In genomic region chr13:55443799-55444285, GRCm38 (mm10) we compare ENCODE assay signal across 8 mouse cellular contexts. TPM values are rescaled to one million over a fixed set of nuclear protein-coding genes. Genes with fewer than 3 reads are reported as not detected.
DNase-seq lines count a peak whose midpoint lies in the region; ATAC-seq and TF ChIP-seq lines count a peak whose summit lies in the region.

No protein-coding gene starts in this region.

- no peak for TF ChIP-seq POLR2A in cerebellum, adult 2 months (IDR thresholded peaks at IDR 0.05; ENCODE audit: borderline replicate concordance, insufficient read depth, low read length)

- H3K4me3 ChIP-seq in cerebellum, adult 2 months (replicated peaks; ENCODE audit: insufficient read depth, low read depth, low read length): peak overlapping the region; percentile 76
- peak overlapping the region; percentile 79 to 80; a peak in 3 of 4 replicates for H3K4me3 ChIP-seq in liver, embryonic 14.5 days (ENCODE audit: insufficient read depth in 1 of 2, low read depth in 2 of 2, low read length in 2 of 2)

- WGBS in cerebellum, adult 2 months: 35% methylated on average over 9 of the region's 9 CpGs
- whole genome bisulfite sequencing in liver, embryonic 14.5 days (ENCODE audit: insufficient replicate concordance): 32% methylated on average over 9 of the region's 9 CpGs

- no peaks in the 10 kb centered on the region for H3K9me3 ChIP-seq in liver, embryonic 14.5 days (ENCODE audit: control insufficient read depth, low read length)

- H3K4me2 ChIP-seq in liver, embryonic 14.5 days (ENCODE audit: low read depth): peak overlapping the region; percentile 85

- no peak overlapping the region; the same call in 1 of the 2 replicates for H3K27ac ChIP-seq in cerebellum, adult 2 months (ENCODE audit: insufficient read depth, low read length)
- H3K27ac ChIP-seq in liver, embryonic 14.5 days: no peak overlapping the region

- TF ChIP-seq EP300 in liver, embryonic 14.5 days (IDR thresholded peaks at IDR 0.05; ENCODE audit: low read depth): no peak

- DNase-seq in cerebellum, adult 2 months: no peak
- DNase-seq in cerebellum, adult 9-11 months: no peak
- peak; percentile 45 for DNase-seq in thymus, postnatal 0 days (ENCODE audit: low spot score)
- no peak for DNase-seq in thymus, adult 18-20 months
- no peak for DNase-seq in liver, embryonic 14.5 days (ENCODE audit: low read depth in 3 of 3, low spot score in 3 of 3)
- no peak for DNase-seq in gastrocnemius, postnatal 10 days
- no peak for DNase-seq in embryo, embryonic 10.5 days (ENCODE audit: low spot score)
- DNase-seq in right cerebral cortex, adult 18-20 months: no peak

- no peak for ATAC-seq in liver, embryonic 14.5 days (ENCODE audit: insufficient read depth)

- no peaks in the 10 kb centered on the region for H3K4me1 ChIP-seq in cerebellum, adult 2 months (ENCODE audit: control insufficient read depth, insufficient read depth, low read length)
- peaks cover 20 to 34% of the 10 kb centered on the region in 2 experiments for H3K4me1 ChIP-seq in liver, embryonic 14.5 days (replicated peaks; ENCODE audit: control insufficient read depth in 2 of 2, insufficient read depth in 2 of 2, low read length in 1 of 2)

- no peak for TF ChIP-seq CTCF in cerebellum, adult 2 months (IDR thresholded peaks at IDR 0.05; ENCODE audit: borderline replicate concordance, insufficient read depth, low read depth, low read length)
- no peak for TF ChIP-seq CTCF in liver, embryonic 14.5 days (IDR thresholded peaks at IDR 0.05; ENCODE audit: low read depth)

- peak overlapping the region; percentile 35; the same call in 1 of the 2 replicates for H3K9ac ChIP-seq in liver, embryonic 14.5 days (replicated peaks)

- H3K27me3 ChIP-seq in cerebellum, adult 2 months (ENCODE audit: control insufficient read depth, insufficient read depth, low read length): no peaks in the 10 kb centered on the region
- H3K27me3 ChIP-seq in liver, embryonic 14.5 days (ENCODE audit: control insufficient read depth, insufficient read depth, low read length): no peaks in the 10 kb centered on the region

- H3K36me3 ChIP-seq in liver, embryonic 14.5 days (replicated peaks; ENCODE audit: control insufficient read depth, insufficient read depth, low read depth): no peaks in the 10 kb centered on the region

RNA-seq across cellular contexts. Expression of gene Grk6, which starts 1.0 kb away (rescaled TPM):
- polyA plus RNA-seq in cerebellum, adult 2 months (2012; rRNA removed): 52.7 and 53.9 TPM in 2 replicates
- polyA plus RNA-seq in thymus, postnatal 0 days (2015; fragmentation: Nextera tagmentation; extraction: Ambion mirVana): 76.9 and 87.8 TPM in 2 replicates
- polyA plus RNA-seq in liver, embryonic 14.5 days (2012; rRNA removed): 21.0 and 26.1 TPM in 2 replicates
- 22.6 and 25.7 TPM in 2 replicates for polyA plus RNA-seq in liver, embryonic 14.5 days (2014; fragmentation: Nextera tagmentation; extraction: Ambion mirVana)
- 10 to 100 TPM; 17.4 to 22.3 TPM for total RNA-seq in gastrocnemius, postnatal 10 days (2021)

RNA-seq across cellular contexts. Expression of gene F12, which starts 17.2 kb away (rescaled TPM):
- polyA plus RNA-seq in cerebellum, adult 2 months (2012; rRNA removed): 0.05 and 0.11 TPM in 2 replicates
- polyA plus RNA-seq in thymus, postnatal 0 days (2015; fragmentation: Nextera tagmentation; extraction: Ambion mirVana): 0.12 TPM in 1 of 2 replicates, not detected in the other
- polyA plus RNA-seq in liver, embryonic 14.5 days (2012; rRNA removed): 53.4 and 68.7 TPM in 2 replicates
- polyA plus RNA-seq in liver, embryonic 14.5 days (2014; fragmentation: Nextera tagmentation; extraction: Ambion mirVana): 72.0 and 82.0 TPM in 2 replicates
- total RNA-seq in gastrocnemius, postnatal 10 days (2021): under 1 TPM in 1 of 2 experiments, not detected in 1; 0.34 TPM

RNA-seq across cellular contexts. Expression of gene Prr7, which starts 20.2 kb away (rescaled TPM):
- 10.7 and 13.0 TPM in 2 replicates for polyA plus RNA-seq in cerebellum, adult 2 months (2012; rRNA removed)
- 0.27 and 0.46 TPM in 2 replicates for polyA plus RNA-seq in thymus, postnatal 0 days (2015; fragmentation: Nextera tagmentation; extraction: Ambion mirVana)
- polyA plus RNA-seq in liver, embryonic 14.5 days (2012; rRNA removed): 0.32 and 0.62 TPM in 2 replicates
- polyA plus RNA-seq in liver, embryonic 14.5 days (2014; fragmentation: Nextera tagmentation; extraction: Ambion mirVana): 0.14 TPM in 1 of 2 replicates, not detected in the other
- total RNA-seq in gastrocnemius, postnatal 10 days (2021): 1 to 10 TPM; 2.1 to 2.5 TPM

RNA-seq across cellular contexts. Expression of gene Pfn3, which starts 28.8 kb away (rescaled TPM):
- not detected in 2 replicates for polyA plus RNA-seq in cerebellum, adult 2 months (2012; rRNA removed)
- not detected in 2 replicates for polyA plus RNA-seq in thymus, postnatal 0 days (2015; fragmentation: Nextera tagmentation; extraction: Ambion mirVana)
- not detected in 2 replicates for polyA plus RNA-seq in liver, embryonic 14.5 days (2012; rRNA removed)
- not detected in 2 replicates for polyA plus RNA-seq in liver, embryonic 14.5 days (2014; fragmentation: Nextera tagmentation; extraction: Ambion mirVana)
- not detected for total RNA-seq in gastrocnemius, postnatal 10 days (2021)

RNA-seq across cellular contexts. Expression of gene Dbn1, which starts 44.1 kb away (rescaled TPM):
- polyA plus RNA-seq in cerebellum, adult 2 months (2012; rRNA removed): 97.4 and 108 TPM in 2 replicates
- polyA plus RNA-seq in thymus, postnatal 0 days (2015; fragmentation: Nextera tagmentation; extraction: Ambion mirVana): 8.4 and 9.3 TPM in 2 replicates
- polyA plus RNA-seq in liver, embryonic 14.5 days (2012; rRNA removed): 5.1 and 5.3 TPM in 2 replicates
- 3.7 and 4.1 TPM in 2 replicates for polyA plus RNA-seq in liver, embryonic 14.5 days (2014; fragmentation: Nextera tagmentation; extraction: Ambion mirVana)
- total RNA-seq in gastrocnemius, postnatal 10 days (2021): 10 to 100 TPM; 52.6 to 71.2 TPM

Comparison
In these comparisons a context has a peak if more than half of its experiments do, and no peak if none do; other contexts are left out.
1. RNA of gene F12, which starts 17.2 kb away (polyA plus RNA-seq): 53.4 to 82.0 TPM in liver, embryonic 14.5 days; 0.12 TPM in thymus, postnatal 0 days and 0.05 to 0.11 TPM in cerebellum, adult 2 months; every median in the first group is over 10 times any median in the second.